Mouse (Mus musculus) right cerebral cortex, adult 2 months (tissue): Measurements from ENCODE around the gene Cstf3.
A peak's percentile ranks its signal among the peaks of the same experiment; 100 is the strongest.

Source experiments
- DNase-seq, 2 experiments: peaks; one replicate each; pipeline ENCODE4 v3.0.0; 2021 to 2022; ENCODE audit warnings: low spot score in 2 of 2

The Cstf3 gene

GRCm38 (mm10) chr2:104603431-104603830, 13.1 kb downstream of the Cstf3 start:
- DNase-seq, result no peak

GRCm38 (mm10) chr2:104604718-104605117, 14.4 kb downstream of the Cstf3 start:
- no peak for DNase-seq

- no peak for DNase-seq
Observed at GRCm38 (mm10) chr2:104605560-104605959, 15.2 kb downstream of the Cstf3 start.

GRCm38 (mm10) chr2:104614786-104615185, 24.5 kb downstream of the Cstf3 start:
- DNase-seq, result no peak

- no peak for DNase-seq
Observed at GRCm38 (mm10) chr2:104615985-104616711, 25.8 kb downstream of the Cstf3 start.

- no peak for DNase-seq
Observed at GRCm38 (mm10) chr2:104658659-104659058, 68.3 kb downstream of the Cstf3 start.

GRCm38 (mm10) chr2:104663372-104664100, 73.2 kb downstream of the Cstf3 start:
- DNase-seq, result no peak

- no peak for DNase-seq
Observed at GRCm38 (mm10) chr2:104669122-104669804, 78.9 kb downstream of the Cstf3 start.

GRCm38 (mm10) chr2:104671724-104672123, 81.4 kb downstream of the Cstf3 start:
- no peak for DNase-seq

- DNase-seq, result no peak
Observed at GRCm38 (mm10) chr2:104677326-104677725, 87.0 kb downstream of the Cstf3 start.

GRCm38 (mm10) chr2:104684771-104685170, 94.4 kb downstream of the Cstf3 start:
- no peak for DNase-seq

- peak; percentile 80 to 83 for DNase-seq
Observed at GRCm38 (mm10) chr2:104685418-104685817, 95.1 kb downstream of the Cstf3 start.

GRCm38 (mm10) chr2:104687261-104687660, 96.9 kb downstream of the Cstf3 start:
- no peak for DNase-seq

GRCm38 (mm10) chr2:104688321-104688720, 98.0 kb downstream of the Cstf3 start:
- no peak for DNase-seq

- no peak for DNase-seq
Observed at GRCm38 (mm10) chr2:104688724-104689123, 98.4 kb downstream of the Cstf3 start.

GRCm38 (mm10) chr2:104690720-104691119, 100.4 kb downstream of the Cstf3 start:
- DNase-seq, result no peak

GRCm38 (mm10) chr2:104692551-104692950, 102.2 kb downstream of the Cstf3 start:
- DNase-seq, result no peak

- DNase-seq, result no peak
Observed at GRCm38 (mm10) chr2:104699659-104700058, 109.3 kb downstream of the Cstf3 start.

- no peak for DNase-seq
Observed at GRCm38 (mm10) chr2:104703158-104703557, 112.8 kb downstream of the Cstf3 start.

- no peak for DNase-seq
Observed at GRCm38 (mm10) chr2:104704355-104704754, 114.0 kb downstream of the Cstf3 start.

- DNase-seq, result no peak
Observed at GRCm38 (mm10) chr2:104709786-104710337, 119.5 kb downstream of the Cstf3 start.

- no peak for DNase-seq
Observed at GRCm38 (mm10) chr2:104710670-104711370, 120.5 kb downstream of the Cstf3 start.
